Mouse (Mus musculus) frontal cortex, adult 2 months (tissue): ENCODE data around the gene 1700016K19Rik. TPM values are rescaled to one million over a fixed set of nuclear protein-coding genes. Genes with fewer than 3 reads are reported as not detected.

ENCODE experiments used
- DNase-seq, 2 experiments: peaks; one replicate each; pipeline ENCODE4 v3.0.0; 2022; ENCODE audit warnings: low spot score in 1 of 2; ENCODE audit errors: extremely low spot score in 1 of 2
- polyA plus RNA-seq: library from polyadenylated mRNA; depleted of rRNA; stranded (reverse); fragments of >200 nt; gene quantifications from 2 replicates; pipeline ENCODE4 v1.2.3, GENCODE M21; 2012

The 1700016K19Rik gene
- polyA plus RNA-seq, 1 experiment = 8.4 TPM

GRCm38 (mm10) chr11:76027139-76028071 is 27.7 kb downstream of the 1700016K19Rik start, which contains the start of gene Rflnb:
Gene Rflnb (minus strand): TSS chr11:76027782.
- DNase-seq = peak in 1 of 2 experiments; percentile 61

GRCm38 (mm10) chr11:76028072-76028465 is 28.4 kb downstream of the 1700016K19Rik start:
- no peak for DNase-seq

GRCm38 (mm10) chr11:76033359-76033758 is 33.6 kb downstream of the 1700016K19Rik start:
- no peak for DNase-seq

GRCm38 (mm10) chr11:76033836-76034235 is 34.1 kb downstream of the 1700016K19Rik start:
- DNase-seq = no peak

GRCm38 (mm10) chr11:76035182-76035581 is 35.5 kb downstream of the 1700016K19Rik start:
- no peak for DNase-seq

GRCm38 (mm10) chr11:76037581-76038294 is 38.0 kb downstream of the 1700016K19Rik start:
- DNase-seq = no peak

GRCm38 (mm10) chr11:76039271-76040053 is 39.8 kb downstream of the 1700016K19Rik start:
- no peak for DNase-seq

GRCm38 (mm10) chr11:76040106-76040505 is 40.4 kb downstream of the 1700016K19Rik start:
- DNase-seq = no peak

GRCm38 (mm10) chr11:76040761-76041376 is 41.2 kb downstream of the 1700016K19Rik start:
- no peak for DNase-seq

GRCm38 (mm10) chr11:76042041-76042638 is 42.4 kb downstream of the 1700016K19Rik start:
- no peak for DNase-seq

GRCm38 (mm10) chr11:76042882-76043281 is 43.2 kb downstream of the 1700016K19Rik start:
- peak; percentile 80 to 81 for DNase-seq

- DNase-seq = no peak
Observed at GRCm38 (mm10) chr11:76044468-76044867, 44.8 kb downstream of the 1700016K19Rik start.

GRCm38 (mm10) chr11:76045367-76045766 is 45.7 kb downstream of the 1700016K19Rik start:
- no peak for DNase-seq

GRCm38 (mm10) chr11:76050509-76050908 is 50.8 kb downstream of the 1700016K19Rik start:
- DNase-seq = no peak

GRCm38 (mm10) chr11:76050967-76051512 is 51.3 kb downstream of the 1700016K19Rik start:
- DNase-seq = no peak

- DNase-seq = no peak
Observed at GRCm38 (mm10) chr11:76052496-76052895, 52.8 kb downstream of the 1700016K19Rik start.
